Mouse (Mus musculus) layer of hippocampus, postnatal 25 days (tissue): Measurements from ENCODE around the gene Lin54. TPM values are rescaled to one million over a fixed set of nuclear protein-coding genes. Genes with fewer than 3 reads are reported as not detected.

ENCODE experiments used
- DNase-seq, 2 experiments: peaks; one replicate each; pipeline ENCODE4 v3.0.0; 2022; ENCODE audit warnings: mixed read lengths in 2 of 2, low spot score in 1 of 2; ENCODE audit errors: extremely low spot score in 1 of 2
- total RNA-seq, 2 experiments: library from RNA; stranded (reverse); gene quantifications; 2 replicates each; pipeline ENCODE4 v1.2.3; 2021

The Lin54 gene
- 10 to 100 TPM; 14.5 to 16.0 TPM for total RNA-seq

GRCm38 (mm10) chr5:100500458-100500961, at the start of gene Lin54:
Gene Lin54 (minus strand): TSS chr5:100500639.
- peak; percentile 73 to 76 for DNase-seq

DNA sequence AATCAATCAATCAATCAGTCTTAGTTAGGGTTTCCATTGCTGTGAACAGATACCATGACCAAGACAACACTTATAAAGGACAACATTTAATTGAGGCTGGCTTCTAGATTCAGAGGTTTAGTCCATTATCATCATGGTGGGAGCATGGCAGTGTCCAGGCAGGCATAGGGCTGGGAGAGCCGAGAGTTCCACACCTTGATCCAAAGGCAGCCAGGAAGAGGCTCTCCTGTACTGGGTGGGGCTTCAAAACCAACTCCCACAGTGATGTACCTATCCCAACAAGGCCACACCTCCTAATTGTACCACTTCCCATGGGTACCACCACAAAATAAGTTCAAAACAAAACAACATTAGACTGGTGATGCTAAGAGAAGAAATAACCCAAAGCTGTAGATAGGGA, 49.7 kb upstream of the Lin54 start:
- no peak for DNase-seq

DNA sequence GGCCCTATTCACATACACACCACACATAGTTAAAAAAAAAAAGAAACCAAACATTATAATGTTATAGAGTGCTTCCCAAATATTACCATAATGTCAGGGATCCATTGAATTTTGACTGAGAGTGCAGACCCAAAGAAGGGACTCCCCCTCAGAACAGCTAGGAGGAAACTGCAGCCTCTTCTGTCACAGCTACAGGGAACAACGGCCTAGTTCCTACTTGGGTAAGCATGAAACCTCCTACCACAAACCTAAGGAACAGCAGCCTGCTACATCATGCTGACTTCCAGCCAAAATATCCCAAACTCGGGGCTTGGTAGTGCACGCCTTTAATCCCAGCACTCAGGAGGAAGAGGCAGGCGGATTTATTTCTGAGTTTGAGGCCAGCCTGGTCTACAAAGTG, 48.9 kb upstream of the Lin54 start:
- no peak for DNase-seq

- no peak for DNase-seq
These were observed 47.8 kb upstream of the Lin54 start for GRCm38 (mm10) chr5:100548236-100548635.

DNA sequence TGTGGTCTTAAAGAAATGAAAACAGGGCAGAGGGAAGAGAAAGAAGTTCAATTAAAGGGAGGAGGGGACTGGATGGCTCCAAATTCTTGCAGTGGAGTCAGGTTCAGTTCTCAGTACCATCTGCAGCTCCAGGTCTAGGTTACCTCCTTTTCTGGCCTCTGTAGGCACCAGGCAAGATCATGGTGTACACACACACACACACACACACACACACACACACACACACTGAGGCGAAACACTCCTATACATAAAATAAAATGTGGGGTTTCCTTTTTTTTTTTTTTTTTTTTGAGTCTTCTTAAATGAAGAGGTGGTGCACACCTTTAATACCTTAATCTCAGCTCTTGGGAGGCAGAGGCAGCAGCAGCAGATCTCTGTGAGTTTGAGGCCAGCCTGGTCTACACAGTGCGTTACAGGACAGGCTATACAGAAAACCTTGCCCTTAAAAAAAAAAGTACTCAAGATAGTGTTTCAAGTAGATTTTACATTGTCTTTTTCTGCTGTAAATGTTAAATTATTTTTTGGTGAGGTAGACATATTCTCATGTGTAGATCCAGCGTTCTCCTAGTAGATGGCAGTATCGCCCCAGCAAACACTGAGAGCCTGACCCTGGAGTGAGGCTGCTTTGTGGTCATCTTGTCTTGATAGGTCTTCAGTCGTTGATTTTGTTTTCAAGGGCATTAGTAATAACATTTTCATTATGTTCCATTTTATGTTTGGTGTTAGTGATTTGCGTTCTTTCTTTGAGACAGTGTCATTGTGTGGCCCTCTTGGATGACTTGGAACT, 46.0 kb upstream of the Lin54 start:
- peak in 1 of 2 experiments; percentile 17 for DNase-seq

DNA sequence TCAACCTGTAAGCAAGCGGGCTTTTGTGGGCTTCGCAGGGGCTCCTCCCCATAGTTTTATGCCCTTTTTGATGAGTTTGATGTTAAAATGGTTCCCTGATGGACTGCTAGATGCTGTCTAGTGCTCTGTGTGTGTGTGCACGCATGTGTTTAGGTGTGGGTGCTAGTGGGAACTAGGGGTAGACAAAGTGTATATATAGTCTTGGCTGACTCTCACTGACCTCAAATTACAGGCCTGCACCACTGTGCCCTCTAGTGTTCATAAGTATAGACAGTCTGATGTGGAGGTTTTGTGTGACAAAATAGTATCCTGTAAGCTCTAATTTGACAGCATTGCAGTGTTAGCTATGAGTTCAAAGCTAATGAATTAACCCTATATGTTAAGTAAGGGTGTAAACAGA, 36.2 kb upstream of the Lin54 start:
- DNase-seq, result no peak

GRCm38 (mm10) chr5:100535826-100536225, 35.4 kb upstream of the Lin54 start:
- DNase-seq, result no peak

GRCm38 (mm10) chr5:100526164-100526563, 25.7 kb upstream of the Lin54 start:
- DNase-seq, result no peak

DNA sequence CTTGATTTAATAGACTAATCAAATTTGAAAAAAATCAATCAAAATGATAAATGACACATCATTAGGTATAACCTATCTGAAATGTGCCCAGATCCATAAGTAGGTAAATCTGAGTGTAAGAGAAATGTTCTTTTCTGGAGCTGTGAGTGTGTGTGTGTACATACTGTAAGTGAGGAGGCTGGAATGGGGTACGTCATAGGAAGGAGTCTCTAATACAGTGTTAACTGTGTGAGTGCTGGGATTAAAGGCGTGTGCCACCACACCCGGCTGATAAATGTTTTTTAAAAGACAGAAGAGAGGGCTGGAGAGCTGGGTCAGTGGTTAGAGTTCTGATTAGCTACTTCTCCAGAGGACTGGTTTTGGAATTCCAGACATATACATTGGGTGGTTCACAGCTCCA, 25.2 kb upstream of the Lin54 start:
- no peak for DNase-seq

DNA sequence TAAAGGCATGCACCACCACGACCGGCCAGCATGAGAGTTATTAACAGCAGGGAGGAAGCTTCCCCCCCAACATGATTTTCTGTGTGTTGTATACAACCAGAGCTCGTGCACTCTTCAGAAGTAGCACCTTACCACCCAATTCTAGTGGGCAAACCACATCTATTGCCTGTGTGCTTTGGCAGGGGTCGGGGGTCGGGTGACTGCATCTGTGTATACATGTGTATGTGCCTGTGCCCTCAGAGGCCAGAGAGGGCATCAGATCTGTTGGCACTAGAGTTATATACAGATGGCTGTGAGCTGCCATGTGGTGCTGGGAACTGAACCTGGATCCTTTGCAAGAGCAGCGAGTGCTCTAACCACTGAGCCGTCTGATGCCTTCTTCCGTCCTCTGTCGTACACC, 24.5 kb upstream of the Lin54 start:
- no peak for DNase-seq

GRCm38 (mm10) chr5:100523331-100523730, 22.9 kb upstream of the Lin54 start:
- no peak for DNase-seq

DNA sequence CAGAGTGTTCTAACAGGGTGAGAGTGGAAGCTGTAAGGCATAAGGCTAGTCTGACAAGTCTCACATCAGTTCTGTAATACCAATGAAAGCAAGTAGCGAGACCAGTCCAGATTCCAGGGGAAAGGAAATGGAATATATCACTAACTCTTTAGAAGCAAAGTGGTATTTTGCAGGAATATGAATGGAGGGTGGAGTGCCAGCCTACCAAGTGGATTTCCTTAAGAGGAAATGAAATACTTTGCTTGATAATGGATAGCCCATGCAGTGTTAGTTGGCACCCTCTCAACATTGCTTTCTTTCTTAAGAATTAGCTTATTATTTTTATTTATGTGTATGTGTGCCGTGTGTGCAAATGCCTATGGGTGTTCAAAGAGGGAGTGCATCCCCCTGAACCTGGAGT, 19.8 kb upstream of the Lin54 start:
- DNase-seq, result no peak

GRCm38 (mm10) chr5:100519027-100519411, 18.6 kb upstream of the Lin54 start:
- no peak for DNase-seq

- peak; percentile 78 to 80 for DNase-seq
These were observed 17.9 kb upstream of the Lin54 start, which contains the start of gene Cops4 for GRCm38 (mm10) chr5:100518049-100519026. Gene Cops4 (plus strand): TSS chr5:100518309.

DNA sequence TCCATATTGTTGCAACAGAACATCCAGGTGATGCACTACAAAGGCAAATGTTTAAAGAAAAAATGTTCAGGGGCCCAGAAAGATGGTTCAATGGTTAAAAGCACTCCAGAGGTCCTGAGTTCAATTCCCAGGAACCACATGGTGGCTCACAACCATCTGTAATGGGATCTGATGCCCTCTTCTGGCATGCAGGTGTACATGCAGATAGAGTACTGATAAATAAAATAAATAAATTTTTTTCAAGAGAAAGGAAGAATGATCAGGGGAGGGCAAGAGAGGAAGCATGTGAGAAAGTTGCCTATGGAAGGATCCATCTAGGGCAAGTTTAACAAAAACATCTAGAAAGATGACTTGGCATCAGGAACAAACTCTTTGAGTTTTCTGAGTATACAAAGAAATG, 12.1 kb upstream of the Lin54 start:
- DNase-seq, result no peak

- no peak for DNase-seq
These were observed 8.8 kb upstream of the Lin54 start for GRCm38 (mm10) chr5:100509247-100509646.

DNA sequence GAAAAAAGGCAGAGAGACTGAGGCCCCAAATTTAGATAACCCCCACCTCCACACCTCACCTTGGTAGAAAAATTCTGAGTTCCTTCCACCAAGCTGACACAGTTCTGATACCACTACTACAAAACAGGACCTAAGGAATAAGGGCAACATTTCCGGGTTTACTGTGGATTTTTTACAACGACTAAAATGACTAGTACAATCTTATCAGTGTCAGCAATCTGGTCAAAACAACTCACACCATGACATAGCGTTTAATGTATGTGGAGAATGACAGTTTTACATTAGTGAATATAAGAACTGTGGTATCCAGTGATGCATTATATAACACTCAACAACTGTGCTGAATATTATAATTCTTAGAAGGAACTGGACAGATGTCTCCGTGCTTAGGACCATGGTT, 828 bp upstream of the Lin54 start:
- DNase-seq, result no peak

DNA sequence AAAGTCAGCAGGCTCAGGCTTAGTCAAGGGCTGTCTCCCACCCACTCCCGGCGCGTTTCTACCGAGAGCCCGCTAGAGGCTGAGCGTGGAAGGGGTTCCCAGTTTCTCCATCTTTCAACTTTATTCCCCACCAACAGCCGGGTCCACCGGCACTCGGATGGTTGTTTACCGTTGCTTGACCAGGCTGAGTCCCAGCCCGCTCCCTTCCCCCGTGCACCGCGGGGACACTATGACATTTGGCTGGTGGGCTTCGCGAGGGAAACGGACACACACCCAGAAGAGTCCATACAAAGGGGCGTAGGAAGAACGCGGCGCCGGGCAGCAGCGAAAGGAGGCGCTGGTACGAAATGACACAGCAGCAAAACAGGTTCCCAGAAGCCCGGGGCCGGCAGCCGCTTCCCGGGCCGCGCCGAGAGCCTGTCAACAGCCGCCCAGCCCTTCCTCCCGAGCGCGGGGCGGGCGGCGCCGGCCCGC, 571 bp downstream of the Lin54 start:
- peak; percentile 25 to 29 for DNase-seq

DNA sequence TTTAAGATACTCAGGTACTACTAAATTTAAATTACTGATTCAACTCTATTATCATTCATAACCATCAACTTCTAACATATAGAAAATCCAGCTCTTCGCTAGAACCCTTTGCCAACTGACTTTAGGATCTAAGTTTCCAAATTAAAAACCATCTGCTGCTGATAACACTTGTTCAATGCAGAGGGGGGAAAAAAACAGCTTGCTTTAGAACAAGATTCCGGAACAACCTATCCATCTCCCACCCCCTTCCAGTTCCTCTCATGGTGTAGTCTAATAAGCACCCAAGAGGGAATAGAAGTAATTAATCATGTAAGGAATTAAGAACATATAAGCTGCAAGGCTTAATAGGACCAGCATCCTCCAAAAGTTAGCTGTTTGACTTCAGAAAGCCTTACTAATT, 1.2 kb downstream of the Lin54 start:
- DNase-seq, result no peak

DNA sequence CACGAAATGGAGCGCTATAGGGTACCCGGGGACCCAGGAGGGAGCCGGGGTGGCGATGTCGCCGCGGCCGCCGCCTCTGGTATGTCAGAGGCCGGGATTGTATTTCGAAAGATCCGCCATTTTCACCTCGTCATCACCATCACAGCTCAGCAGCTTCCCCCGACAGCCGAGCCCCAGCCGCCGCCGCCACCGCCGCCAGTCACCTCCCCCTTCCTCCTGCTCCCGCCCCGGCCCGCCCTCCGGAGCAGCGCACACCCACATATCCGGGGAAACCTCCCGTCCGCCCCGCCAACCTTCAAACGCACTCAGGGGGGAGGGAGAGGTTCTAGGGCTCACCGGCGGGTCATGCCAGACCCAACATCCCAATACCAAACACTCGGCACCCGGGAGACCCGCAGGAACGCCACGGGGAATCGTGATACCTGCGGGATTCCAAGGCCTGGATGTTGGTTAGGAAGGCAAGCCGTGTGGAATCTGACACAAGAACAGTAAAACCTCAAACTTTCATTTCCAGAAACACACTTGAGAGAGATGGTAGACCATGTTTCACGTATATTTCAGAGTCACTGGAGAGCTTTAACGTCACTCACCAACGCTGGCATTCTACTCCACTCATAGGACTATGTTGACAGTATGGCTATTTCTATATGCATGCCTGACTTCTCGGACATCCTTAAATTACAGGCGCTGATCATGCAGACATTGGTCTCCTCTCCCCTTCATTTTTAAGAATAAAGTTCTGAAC, 1.8 kb downstream of the Lin54 start:
- DNase-seq, result peak; percentile 52 to 65
